Mouse (Mus musculus): ENCODE results near the gene Acsf3.

The Acsf3 gene

DNA sequence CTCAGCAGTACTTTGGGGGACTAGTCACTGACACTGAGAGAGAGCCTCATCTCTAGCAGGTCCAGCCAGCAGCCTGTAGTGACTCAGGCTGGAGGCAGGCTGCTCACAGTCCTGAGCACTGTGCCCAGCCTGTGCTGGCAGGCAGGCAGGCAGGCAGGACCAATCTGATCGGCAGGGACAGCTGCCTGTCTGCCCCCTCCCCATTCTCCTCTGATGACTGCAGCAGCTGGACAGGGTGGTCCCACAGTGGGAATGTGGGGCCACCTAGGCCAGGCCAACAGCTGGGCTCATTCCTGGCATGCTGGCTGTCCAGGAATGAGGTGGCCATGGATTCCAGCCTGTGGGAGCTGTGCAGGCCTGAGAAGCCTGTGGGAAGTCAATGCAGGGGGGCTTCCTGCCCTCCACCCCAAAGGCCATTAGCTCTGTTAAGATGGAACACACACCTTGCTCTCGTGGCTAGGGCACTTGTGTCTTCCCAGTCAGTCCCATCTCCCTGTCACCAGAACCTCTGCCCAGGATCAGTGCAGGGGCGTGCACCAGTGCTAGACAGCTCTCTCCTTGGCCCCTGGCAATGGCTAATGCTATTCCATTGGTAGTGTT lies 75.5 kb downstream of the Acsf3 start:
- DNase-seq (ENCODE audit: low read depth, low spot score): no peak

DNA sequence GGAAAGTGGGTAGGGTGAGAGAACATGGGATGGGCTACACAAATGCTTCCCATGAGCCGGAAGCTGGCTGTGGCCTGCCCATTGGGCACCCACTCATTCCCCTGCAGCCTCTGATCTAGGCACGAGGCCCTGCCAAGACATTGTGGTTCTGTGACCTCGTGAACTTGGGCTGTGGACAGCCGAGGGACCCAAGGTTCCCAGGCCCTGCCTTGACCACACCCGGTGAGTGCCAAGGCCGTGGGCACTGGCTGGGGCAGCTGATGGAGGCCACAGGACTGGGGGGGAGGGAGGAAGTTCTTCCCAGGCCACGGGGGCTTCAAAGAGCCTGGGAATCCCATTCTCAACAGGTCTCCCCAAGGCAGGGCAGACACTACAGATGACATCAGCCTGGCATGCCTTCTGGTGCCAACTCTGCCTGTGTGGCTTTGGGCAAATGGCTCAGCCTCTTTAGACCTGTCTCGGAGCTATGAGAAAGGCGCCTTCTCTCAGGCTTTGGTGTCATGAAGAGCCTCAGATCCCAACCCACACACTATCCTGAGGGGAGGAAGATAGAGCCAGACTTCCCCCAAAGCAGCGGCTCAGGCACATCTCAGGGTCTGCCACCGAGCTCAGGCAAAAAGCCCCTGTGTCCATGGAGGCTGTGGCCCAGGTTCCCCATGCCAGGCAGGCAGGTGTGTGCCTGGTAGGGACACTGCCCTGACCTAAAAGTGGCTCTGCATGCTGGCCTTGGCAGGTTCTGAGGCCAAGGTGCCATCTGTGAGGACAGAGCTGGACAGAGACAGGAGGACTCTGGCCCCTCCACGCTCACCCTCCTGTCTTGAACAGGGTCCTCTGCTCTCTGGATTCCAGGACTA lies 76.6 kb downstream of the Acsf3 start:
- DNase-seq (ENCODE audit: low read depth, low spot score): no peak

DNA sequence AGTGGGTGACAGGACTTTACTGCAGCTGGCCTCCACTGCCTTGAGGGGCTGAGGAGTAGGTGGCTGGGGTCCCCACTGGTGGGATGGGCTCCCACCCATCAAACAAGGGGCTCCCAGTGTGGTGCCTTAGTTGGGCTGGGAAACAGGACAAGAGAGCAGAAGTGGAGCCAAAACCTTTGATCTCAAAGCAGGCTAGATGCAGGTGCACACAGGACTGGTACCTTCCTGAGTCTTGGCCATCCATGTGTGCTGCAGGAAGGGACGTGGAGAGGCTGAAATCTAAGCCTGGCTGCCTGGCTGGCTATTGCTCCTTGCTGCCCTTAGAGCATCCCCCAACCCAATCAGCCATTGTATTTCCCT lies 77.2 kb downstream of the Acsf3 start:
- no peak for DNase-seq (ENCODE audit: low read depth, low spot score)

DNA sequence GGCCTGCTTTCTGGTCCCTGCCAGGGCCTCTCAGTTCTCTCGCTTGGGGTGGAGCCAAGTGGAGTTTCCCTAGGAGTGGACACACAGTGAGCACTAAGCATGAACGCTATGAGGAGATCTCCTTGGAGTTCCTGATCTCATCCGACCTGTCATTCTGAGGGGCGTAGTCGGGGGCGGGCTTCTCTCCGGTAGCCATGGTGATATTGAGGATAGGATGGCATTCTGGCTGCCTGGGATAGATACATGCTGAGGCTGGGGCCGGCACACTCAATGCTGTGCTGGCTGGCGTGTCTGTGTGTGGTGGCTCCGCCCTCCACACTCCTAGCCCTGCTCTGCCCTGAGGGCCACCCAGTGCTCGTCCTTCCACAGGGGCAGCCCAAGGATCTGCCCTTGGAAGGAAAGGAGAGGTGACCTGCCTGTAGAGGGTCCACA lies 78.1 kb downstream of the Acsf3 start:
- DNase-seq (ENCODE audit: low read depth, low spot score): no peak

DNA sequence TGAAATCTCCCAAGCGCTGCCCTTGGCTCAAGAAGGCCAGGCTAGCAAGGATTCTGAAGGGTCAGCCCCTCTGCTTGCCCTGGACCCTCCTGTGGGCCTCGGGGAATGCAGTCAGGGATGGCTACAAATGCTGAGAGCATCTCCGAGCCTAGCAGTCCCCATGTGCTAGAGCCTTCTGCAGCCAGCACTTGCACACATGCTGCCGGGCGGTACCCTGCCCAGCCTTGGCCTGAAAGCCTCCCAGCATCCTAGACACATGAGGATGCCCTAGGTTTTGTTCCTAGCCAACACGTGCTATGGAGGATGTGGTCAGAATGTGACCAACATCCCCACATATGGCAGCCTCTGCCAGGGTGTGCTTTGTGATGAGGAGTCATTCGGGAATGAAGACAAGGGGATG lies 79.1 kb downstream of the Acsf3 start:
- no peak for DNase-seq (ENCODE audit: low read depth, low spot score)

DNA sequence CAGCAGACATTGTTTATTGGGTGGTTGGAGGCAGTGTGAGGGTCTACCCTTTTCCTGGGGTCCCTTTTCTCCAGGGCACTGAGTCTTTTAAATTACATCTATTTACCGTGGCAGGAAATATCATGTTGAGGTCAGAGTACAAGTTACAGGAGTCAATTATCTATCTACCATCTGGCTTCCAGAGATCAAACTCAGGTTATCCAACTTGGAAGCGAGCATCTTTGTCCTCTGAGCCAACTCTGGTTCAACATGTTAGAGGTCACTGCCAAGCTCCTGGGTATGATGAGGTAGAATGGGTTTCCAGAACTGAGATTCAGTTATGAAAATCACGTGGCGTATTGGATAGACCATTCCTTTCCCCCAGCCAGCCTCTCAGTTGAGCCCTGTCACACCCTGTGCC lies 79.8 kb downstream of the Acsf3 start:
- DNase-seq (ENCODE audit: low read depth, low spot score): no peak

DNA sequence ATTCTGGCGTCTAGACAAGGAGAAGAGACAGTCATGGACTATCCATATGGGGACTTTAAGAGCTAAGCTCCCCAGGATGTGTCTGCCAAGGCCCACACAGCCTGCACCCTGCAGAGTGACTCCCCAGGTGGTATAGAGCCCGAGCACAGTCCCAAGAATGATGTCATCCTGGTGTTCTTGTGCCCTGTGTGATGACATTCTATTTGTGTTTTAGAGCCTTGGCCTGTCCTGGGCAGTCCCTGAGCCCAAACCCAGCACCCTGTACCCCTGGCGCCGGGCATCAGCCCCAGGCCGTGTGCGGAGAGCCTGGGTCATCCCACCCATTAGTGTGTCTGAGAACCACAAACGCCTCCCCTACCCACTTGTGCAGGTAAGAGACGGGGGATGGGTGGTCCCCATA lies 81.0 kb downstream of the Acsf3 start:
- DNase-seq (ENCODE audit: low read depth, low spot score): no peak

DNA sequence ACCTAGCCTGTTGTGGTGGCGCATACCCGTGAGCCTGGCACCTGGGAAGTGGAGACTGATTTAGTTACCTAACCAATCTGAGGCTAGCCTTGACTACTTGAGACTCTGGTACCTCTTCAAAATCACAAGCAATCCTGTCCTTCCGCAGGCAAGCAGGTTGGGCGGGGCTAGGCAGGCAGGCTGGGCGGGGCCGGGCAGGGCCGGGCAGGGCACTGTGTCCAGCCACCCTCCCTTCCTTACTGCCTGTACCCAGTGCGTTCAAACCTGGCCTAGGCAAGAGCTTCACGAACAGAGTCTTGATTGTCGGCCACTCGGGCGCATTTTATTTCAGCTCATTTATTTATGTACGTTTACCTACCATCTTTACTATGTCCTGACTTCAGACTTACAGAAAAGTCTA lies 84.6 kb downstream of the Acsf3 start:
- no peak for DNase-seq (ENCODE audit: low read depth, low spot score)

DNA sequence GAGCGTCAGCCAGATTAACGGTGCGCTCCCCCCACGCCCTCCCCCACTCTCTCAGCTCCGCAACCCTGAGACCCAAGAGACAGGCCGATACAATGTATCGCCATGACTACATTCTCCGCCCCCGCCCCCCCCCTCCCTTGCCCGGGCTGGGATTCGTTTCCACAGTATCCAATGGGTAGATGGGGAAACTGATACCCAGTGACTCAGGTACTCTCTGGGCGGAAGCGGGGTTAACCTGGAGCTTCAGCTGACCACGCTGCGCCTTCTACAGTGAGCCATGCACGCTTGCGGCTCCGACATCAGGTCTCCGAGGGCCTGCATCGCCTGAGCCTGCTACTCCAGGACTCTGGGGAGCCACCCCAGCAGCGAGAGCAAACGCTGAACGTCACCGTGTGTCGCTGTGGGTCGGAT lies 89.4 kb downstream of the Acsf3 start:
- no peak for DNase-seq (ENCODE audit: low read depth, low spot score)

DNA sequence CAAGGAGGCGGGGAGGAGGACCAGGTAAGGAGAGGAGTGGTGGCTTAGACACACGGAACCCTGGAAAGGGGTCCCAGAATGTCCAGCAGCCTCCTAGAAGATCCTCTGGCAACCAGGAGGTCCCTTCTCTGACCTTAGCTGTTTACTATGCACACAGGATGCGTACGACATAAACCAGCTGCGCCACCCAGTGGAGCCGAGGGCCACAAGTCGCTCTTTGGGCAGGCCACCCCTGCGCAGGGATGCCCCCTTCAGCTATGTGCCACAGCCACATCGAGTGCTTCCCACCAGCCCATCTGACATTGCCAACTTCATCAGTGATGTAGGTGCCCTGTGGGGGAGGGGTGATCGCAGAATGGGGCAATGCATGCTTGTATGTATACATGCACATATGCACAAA lies 90.2 kb downstream of the Acsf3 start:
- peak; percentile 60 for DNase-seq (ENCODE audit: low read depth, low spot score)

DNA sequence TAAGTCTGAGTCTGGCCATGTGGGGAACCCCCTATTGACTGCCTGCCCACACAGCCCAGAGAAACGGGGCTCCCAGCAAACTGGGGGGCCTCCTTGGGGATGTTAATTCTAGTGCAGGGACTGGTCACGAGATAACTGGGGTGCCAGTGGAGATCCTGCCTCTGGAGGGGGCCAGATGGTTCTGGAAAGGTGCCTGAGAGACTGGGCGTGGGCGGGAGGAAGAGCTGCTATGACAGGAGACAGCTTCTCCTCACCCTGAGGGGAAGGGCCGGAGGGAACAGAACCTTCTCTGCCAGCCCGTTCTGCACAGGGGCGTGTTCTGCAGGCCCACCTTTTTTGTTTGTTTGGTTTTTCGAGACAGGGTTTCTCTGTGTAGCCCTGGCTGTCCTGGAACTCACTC lies 90.9 kb downstream of the Acsf3 start:
- DNase-seq (ENCODE audit: low read depth, low spot score): no peak

Measured in A20 (cell line).